Mouse (Mus musculus) CD8-positive naive resting alpha-beta T cell, adult 2 months (primary cell): ENCODE data around the gene Cpm.
"Not testable (repeated sequence)": the region's sequence is repeated elsewhere in the genome, so short reads cannot be mapped to it uniquely, and the experiment has no call there.

Experiments
- DNase-seq, 2 experiments: peaks; one replicate each; pipeline ENCODE4 v3.0.0; 2022; ENCODE audit warnings: low read depth in 2 of 2, low spot score in 2 of 2

Cpm gene

GRCm38 (mm10) chr10:117712871-117713270 is 83.6 kb downstream of the Cpm start:
- DNase-seq, result no peak

- DNase-seq, result no peak
Measured at GRCm38 (mm10) chr10:117713466-117713865, 84.2 kb downstream of the Cpm start.

GRCm38 (mm10) chr10:117714048-117714545 is 84.8 kb downstream of the Cpm start:
- DNase-seq, result no peak

- no peak for DNase-seq
Measured at GRCm38 (mm10) chr10:117714928-117715500, 85.7 kb downstream of the Cpm start.

- not testable (repeated sequence) for DNase-seq
Measured at GRCm38 (mm10) chr10:117715654-117716053, 86.4 kb downstream of the Cpm start.

- no peak for DNase-seq
Measured at GRCm38 (mm10) chr10:117716686-117717085, 87.4 kb downstream of the Cpm start.

- DNase-seq, result no peak
Measured at GRCm38 (mm10) chr10:117717583-117717982, 88.3 kb downstream of the Cpm start.

- DNase-seq, result no peak
Measured at GRCm38 (mm10) chr10:117718161-117719119, 89.1 kb downstream of the Cpm start.

GRCm38 (mm10) chr10:117724136-117724718 is 94.9 kb downstream of the Cpm start:
- no peak for DNase-seq

- DNase-seq, result no peak
Measured at GRCm38 (mm10) chr10:117724804-117725361, 95.6 kb downstream of the Cpm start.

GRCm38 (mm10) chr10:117725671-117726070 is 96.4 kb downstream of the Cpm start:
- no peak for DNase-seq

GRCm38 (mm10) chr10:117726350-117726749 is 97.0 kb downstream of the Cpm start:
- DNase-seq, result no peak

GRCm38 (mm10) chr10:117726888-117727385 is 97.6 kb downstream of the Cpm start:
- no peak for DNase-seq

GRCm38 (mm10) chr10:117727518-117728110 is 98.3 kb downstream of the Cpm start:
- DNase-seq, result no peak

- DNase-seq, result no peak
Measured at GRCm38 (mm10) chr10:117728574-117728973, 99.3 kb downstream of the Cpm start.

- DNase-seq, result no peak
Measured at GRCm38 (mm10) chr10:117729139-117729814, 100.0 kb downstream of the Cpm start.

- DNase-seq, result no peak
Measured at GRCm38 (mm10) chr10:117730140-117730539, 100.8 kb downstream of the Cpm start.

GRCm38 (mm10) chr10:117730637-117731203 is 101.4 kb downstream of the Cpm start:
- DNase-seq, result no peak

GRCm38 (mm10) chr10:117731244-117732101 is 102.2 kb downstream of the Cpm start:
- DNase-seq, result peak; percentile 36 to 57
